Mouse (Mus musculus) subcutaneous adipose tissue, adult 2 months (tissue): ENCODE results near the gene Fbxo3. TPM values are rescaled to one million over a fixed set of nuclear protein-coding genes. Genes with fewer than 3 reads are reported as not detected.

ENCODE experiments used
- polyA plus RNA-seq: library from polyadenylated mRNA; depleted of rRNA; stranded (reverse); fragments of >200 nt; gene quantifications from 2 replicates; pipeline ENCODE4 v1.2.3, GENCODE M21; 2012; ENCODE audit warnings: low replicate concordance; rRNA removed

The Fbxo3 gene
- polyA plus RNA-seq = 25.4 and 29.3 TPM in 2 replicates

DNA sequence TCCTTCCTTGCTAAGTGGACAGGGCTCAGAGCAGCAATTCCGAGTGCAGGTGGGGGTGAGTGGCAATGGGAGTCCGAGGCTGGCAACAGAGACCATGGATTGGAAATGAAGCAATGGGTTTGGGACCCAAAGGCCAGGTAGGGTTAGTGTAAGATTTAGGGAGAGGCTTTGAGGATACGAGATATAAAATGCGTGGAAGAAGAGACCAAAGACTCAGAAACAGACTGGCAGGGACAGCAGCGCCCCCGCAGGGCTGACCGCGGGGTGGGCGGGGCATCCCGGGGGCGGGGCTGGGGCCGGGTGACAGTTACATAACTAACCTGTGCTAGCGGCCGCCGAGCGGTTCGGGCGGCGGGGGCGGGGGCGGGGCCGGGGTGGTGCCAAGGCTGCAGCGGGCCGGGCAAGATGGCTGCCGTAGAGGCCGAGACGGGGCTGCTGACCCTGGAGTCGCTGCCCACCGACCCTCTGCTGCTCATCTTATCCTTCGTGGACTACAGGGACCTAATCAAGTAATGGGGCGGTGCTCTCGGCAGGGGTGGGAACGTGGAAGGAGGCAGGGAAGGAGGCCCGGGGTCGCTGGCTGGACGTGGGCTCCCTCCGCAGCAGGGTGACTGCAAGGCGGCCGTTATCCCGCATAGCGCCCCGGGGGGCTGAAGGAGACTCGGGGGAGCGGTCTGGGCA, at the start of gene Fbxo3:
Fbxo3 (plus strand) TSS at position 264 of the 681 bp plus-strand sequence.

DNA sequence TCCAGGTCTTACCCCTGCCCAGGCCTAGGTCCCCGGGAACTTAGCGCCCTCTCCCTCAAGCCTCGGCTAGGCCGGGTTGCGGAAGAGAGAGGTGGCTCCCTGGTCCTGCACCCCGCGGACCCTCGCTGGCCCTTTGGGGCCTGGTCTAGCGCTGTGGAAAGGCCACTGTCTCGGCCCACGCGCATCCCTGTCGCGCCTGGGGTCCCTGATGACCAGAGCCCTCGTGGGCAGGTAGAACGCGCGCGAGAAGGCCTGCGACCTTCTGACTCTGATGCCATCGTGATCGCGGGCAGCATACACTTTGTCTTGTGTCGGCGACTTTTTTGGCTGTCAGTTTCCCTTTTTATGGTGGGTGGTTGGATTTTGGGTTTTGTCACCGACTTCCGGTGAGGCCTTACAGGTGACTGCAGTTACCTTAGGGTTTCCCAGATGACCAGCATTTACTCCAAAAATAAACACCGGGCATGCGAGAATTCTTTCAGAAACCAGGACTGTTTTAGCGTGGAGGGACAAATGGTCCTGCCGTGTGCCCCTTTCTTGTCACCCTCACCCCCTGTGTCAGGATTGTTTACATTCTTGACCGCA, 710 bp downstream of the Fbxo3 start, which contains the start of gene 4931422A03Rik:
4931422A03Rik (minus strand) TSS at position 223 of the 585 bp plus-strand sequence.

DNA sequence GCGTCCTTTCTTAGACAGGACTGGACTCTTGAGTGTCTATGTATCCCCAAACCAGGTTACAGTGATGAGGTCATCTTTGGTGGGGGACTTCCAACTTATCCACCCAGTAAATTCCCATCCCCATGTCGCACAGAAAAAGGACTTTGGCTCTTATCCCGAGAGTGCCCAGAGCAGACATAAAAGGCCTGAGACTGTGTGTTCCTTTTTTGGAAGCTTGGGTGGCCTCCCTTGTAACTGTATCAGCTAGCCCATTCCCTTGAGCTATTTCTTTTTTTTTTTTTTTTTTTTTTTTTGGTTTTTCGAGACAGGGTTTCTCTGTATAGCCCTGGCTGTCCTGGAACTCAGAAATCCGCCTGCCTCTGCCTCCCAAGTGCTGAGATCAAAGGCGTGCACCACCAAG, 38.0 kb downstream of the Fbxo3 start, which contains the start of gene Gm10912:
Gm10912 (plus strand) TSS at position 301 of the 400 bp plus-strand sequence.

DNA sequence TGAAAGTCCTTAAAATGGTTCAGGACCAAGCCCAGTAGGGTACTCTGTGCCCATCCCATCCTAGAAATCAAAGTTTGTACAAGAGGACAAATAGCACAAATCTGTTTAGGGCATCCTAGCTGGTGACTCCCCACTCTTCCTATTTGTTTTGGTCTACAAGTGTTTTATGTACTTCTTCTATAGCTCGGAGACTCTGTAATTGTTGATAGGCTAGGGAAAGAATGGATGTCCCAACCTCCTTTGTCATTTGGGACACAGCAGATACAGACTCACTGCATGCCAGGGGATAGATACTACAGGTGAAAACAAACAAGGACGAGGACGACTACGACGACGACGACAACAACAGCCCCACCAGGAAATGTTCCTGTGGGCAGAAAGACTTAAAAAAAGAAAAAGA, 40.9 kb downstream of the Fbxo3 start, which contains the start of gene Gm10799:
Gm10799 (minus strand) TSS at position 101 of the 400 bp plus-strand sequence.

DNA sequence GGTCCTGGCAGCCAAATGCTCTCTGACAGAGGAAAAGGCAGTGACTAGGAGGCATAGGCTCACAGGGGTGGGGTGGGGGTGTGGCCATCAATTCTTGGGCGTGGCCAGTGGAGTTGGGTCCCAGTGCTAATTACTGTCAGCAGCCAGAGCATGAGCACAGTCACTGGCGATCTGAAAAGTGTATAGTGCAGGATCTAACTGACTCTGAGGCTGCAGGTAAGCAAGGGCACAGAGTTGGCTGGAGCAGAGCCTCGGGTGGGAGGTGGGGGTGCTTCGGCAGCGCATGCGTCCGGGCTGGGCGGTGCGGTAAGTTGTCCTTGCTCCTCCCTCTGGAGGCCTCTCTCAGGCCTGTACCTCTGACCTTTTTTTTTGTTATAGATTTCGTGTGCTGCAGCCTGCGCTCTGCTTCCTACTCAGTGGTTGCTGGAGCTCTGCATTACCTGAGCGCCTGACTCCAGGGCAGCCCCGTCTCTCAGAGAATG, 42.2 kb downstream of the Fbxo3 start, which contains the start of gene Cd59b:
Cd59b (plus strand) TSS at position 146 of the 482 bp plus-strand sequence.

DNA sequence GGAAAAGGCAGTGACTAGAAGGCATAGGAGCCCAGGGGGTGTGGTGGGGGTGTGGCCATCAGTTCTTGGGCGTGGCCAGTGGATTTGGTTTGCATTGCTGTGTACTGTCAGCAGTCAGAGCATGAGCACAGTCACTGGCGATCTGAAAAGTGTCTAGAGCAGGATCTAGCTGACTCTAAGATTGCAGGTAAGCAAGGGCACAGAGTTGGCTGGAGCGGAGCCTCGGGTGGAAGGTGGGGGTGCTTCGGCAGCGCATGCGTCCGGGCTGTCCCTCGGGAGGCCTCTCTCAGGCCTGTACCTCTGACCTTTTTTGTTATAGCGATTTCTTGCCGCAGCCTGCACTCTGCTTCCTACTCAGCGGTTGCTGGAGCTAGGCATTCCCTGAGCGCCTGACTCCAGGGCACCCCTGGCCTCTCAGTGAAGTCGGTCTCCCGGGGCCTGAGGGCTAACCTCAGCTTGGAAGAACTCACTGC, 68.3 kb downstream of the Fbxo3 start, which contains the start of gene Cd59a:
Cd59a (plus strand) TSS at position 61 of the 473 bp plus-strand sequence.

Other genes with a start within 250 kb of the Fbxo3 start
- gene Caprin1, start 230.1 kb upstream of the Fbxo3 start, polyA plus RNA-seq = 136 and 204 TPM in 2 replicates
- gene Lmo2, start 69.7 kb upstream of the Fbxo3 start, polyA plus RNA-seq = 25.8 and 28.9 TPM in 2 replicates
- gene 4931422A03Rik, start 640 bp downstream of the Fbxo3 start, polyA plus RNA-seq = not detected in 2 replicates
- not detected in 2 replicates for gene Gm10912, start 38.1 kb downstream of the Fbxo3 start, polyA plus RNA-seq
- not detected in 2 replicates for gene Gm10799, start 40.8 kb downstream of the Fbxo3 start, polyA plus RNA-seq
- 12.3 and 22.3 TPM in 2 replicates for gene Cd59b, start 42.1 kb downstream of the Fbxo3 start, polyA plus RNA-seq
- gene Cd59a, start 68.1 kb downstream of the Fbxo3 start, polyA plus RNA-seq = 28.1 and 169 TPM in 2 replicates
- gene A930018P22Rik, start 95.0 kb downstream of the Fbxo3 start, polyA plus RNA-seq = 0.32 and 1.2 TPM in 2 replicates